8 mouse cellular contexts compared by ENCODE assay signal in the genomic region with DNA sequence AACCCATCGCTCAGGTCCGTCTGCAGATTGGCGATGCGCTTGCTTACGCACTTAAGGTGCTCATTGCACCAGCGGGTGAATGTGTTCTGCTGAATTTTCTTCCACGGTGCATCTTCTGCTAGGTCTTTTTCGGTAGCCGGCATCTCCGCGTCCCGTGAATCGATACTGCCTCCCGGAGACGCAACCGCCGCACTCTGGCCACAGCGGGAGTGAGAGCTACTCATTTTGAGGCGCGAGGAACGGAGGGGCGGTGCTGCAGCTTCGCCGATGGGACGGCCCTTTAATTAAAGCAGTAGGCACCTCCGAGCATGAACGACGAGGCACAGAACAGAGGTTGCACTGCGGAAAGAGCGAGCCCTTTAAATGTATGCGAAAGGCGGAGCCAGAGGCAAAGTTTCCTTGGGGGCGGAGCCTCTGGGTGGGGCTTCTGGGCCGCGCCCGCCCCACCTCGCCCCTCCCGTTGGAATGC. TPM values are rescaled to one million over a fixed set of nuclear protein-coding genes. Genes with fewer than 3 reads are reported as not detected.
DNase-seq lines count a peak whose midpoint lies in the region; ATAC-seq and TF ChIP-seq lines count a peak whose summit lies in the region.

No protein-coding gene starts in this region.

- WGBS in embryonic facial prominence, embryonic 15.5 days: 19% methylated on average over 38 of the region's 38 CpGs
- WGBS in heart, embryonic 10.5 days: 18% methylated on average over 37 of the region's 38 CpGs
- 16% methylated on average over 38 of the region's 38 CpGs for WGBS in kidney, embryonic 15.5 days
- 15% methylated on average over 38 of the region's 38 CpGs for WGBS in liver, embryonic 11.5 days

- peak overlapping the region; percentile 45 for H3ac ChIP-seq in myocyte (ENCODE audit: control insufficient read depth, insufficient read length)

- no peaks in the 10 kb centered on the region for H3K27me3 ChIP-seq in embryonic facial prominence, embryonic 15.5 days
- H3K27me3 ChIP-seq in heart, embryonic 10.5 days (ENCODE audit: insufficient read depth, poor library complexity, severe bottlenecking): no peaks in the 10 kb centered on the region
- H3K27me3 ChIP-seq in kidney, embryonic 15.5 days: no peaks in the 10 kb centered on the region
- no peaks in the 10 kb centered on the region for H3K27me3 ChIP-seq in liver, embryonic 11.5 days (replicated peaks; ENCODE audit: control insufficient read depth, insufficient read depth, low read length)
- H3K27me3 ChIP-seq in myocyte (ENCODE audit: control insufficient read depth, insufficient read depth, insufficient read length): no peaks in the 10 kb centered on the region

- H3K27ac ChIP-seq in bone marrow macrophage, adult 2 months (ENCODE audit: insufficient read depth, low read depth, low read length): peak overlapping the region; percentile 73
- peak overlapping the region; percentile 88 for H3K27ac ChIP-seq in embryonic facial prominence, embryonic 15.5 days (replicated peaks)
- peak overlapping the region; percentile 92 for H3K27ac ChIP-seq in heart, embryonic 10.5 days
- peak overlapping the region; percentile 90 for H3K27ac ChIP-seq in kidney, embryonic 15.5 days
- peak overlapping the region; percentile 78 for H3K27ac ChIP-seq in liver, embryonic 11.5 days (ENCODE audit: low read depth, low read length)

- H3K36me3 ChIP-seq in embryonic facial prominence, embryonic 15.5 days: peaks cover 18% of the 10 kb centered on the region
- peaks cover 27% of the 10 kb centered on the region for H3K36me3 ChIP-seq in heart, embryonic 10.5 days
- peaks cover 24% of the 10 kb centered on the region for H3K36me3 ChIP-seq in kidney, embryonic 15.5 days
- peaks cover 4% of the 10 kb centered on the region for H3K36me3 ChIP-seq in liver, embryonic 11.5 days (ENCODE audit: control insufficient read depth, insufficient read depth, low read length)
- peaks cover 15% of the 10 kb centered on the region for H3K36me3 ChIP-seq in myocyte (ENCODE audit: control insufficient read depth, insufficient read depth)

- H3K4me3 ChIP-seq in bone marrow macrophage, adult 2 months (ENCODE audit: insufficient read depth, low read length): peak overlapping the region; percentile 67
- peak overlapping the region; percentile 54 for H3K4me3 ChIP-seq in embryonic facial prominence, embryonic 15.5 days (replicated peaks)
- peak overlapping the region; percentile 70 for H3K4me3 ChIP-seq in heart, embryonic 10.5 days
- H3K4me3 ChIP-seq in kidney, embryonic 15.5 days (replicated peaks): peak overlapping the region; percentile 62
- peak overlapping the region; percentile 60 for H3K4me3 ChIP-seq in liver, embryonic 11.5 days (ENCODE audit: low read depth, low read length)
- H3K4me3 ChIP-seq in myocyte: peak overlapping the region; percentile 96

- H3K4me2 ChIP-seq in embryonic facial prominence, embryonic 15.5 days (replicated peaks): peak overlapping the region; percentile 51
- peak overlapping the region; percentile 59 for H3K4me2 ChIP-seq in kidney, embryonic 15.5 days
- peak overlapping the region; percentile 66 for H3K4me2 ChIP-seq in liver, embryonic 11.5 days
- peak overlapping the region; percentile 36 for H3K4me2 ChIP-seq in myocyte (ENCODE audit: low read depth)

- ATAC-seq in embryonic facial prominence, embryonic 15.5 days (ENCODE audit: insufficient number of reproducible peaks, low FRiP score, low TSS enrichment, low read depth): peak; percentile 89
- ATAC-seq in kidney, embryonic 15.5 days (replicated peaks; ENCODE audit: low FRiP score): peak; percentile 90
- ATAC-seq in liver, embryonic 11.5 days (replicated peaks; ENCODE audit: low FRiP score): peak; percentile 85

- TF ChIP-seq POLR2A in bone marrow macrophage, adult 2 months (IDR thresholded peaks at IDR 0.05; ENCODE audit: borderline replicate concordance, low read depth, low read length): peak; percentile 95
- peak; percentile 95 for TF ChIP-seq POLR2A in myocyte (IDR thresholded peaks at IDR 0.05; ENCODE audit: insufficient read length, low read depth)

- H3K4me1 ChIP-seq in bone marrow macrophage, adult 2 months (ENCODE audit: control insufficient read depth, insufficient read depth, low read length): peaks cover 32% of the 10 kb centered on the region
- peaks cover 9% of the 10 kb centered on the region; the same call in 1 of the 2 replicates for H3K4me1 ChIP-seq in embryonic facial prominence, embryonic 15.5 days
- H3K4me1 ChIP-seq in heart, embryonic 10.5 days: no peaks in the 10 kb centered on the region
- H3K4me1 ChIP-seq in kidney, embryonic 15.5 days: 0 out of 2 replicates have a peak, but pooled peaks cover 14% of the 10 kb centered on the region
- H3K4me1 ChIP-seq in liver, embryonic 11.5 days (replicated peaks; ENCODE audit: control insufficient read depth, insufficient read depth, low read length): peaks cover 5% of the 10 kb centered on the region; the same call in 1 of the 2 replicates

- H3K79me2 ChIP-seq in myocyte (ENCODE audit: control insufficient read depth, insufficient read depth): peaks cover 56% of the 10 kb centered on the region

- H3K9me3 ChIP-seq in embryonic facial prominence, embryonic 15.5 days (replicated peaks): no peaks in the 10 kb centered on the region
- no peaks in the 10 kb centered on the region for H3K9me3 ChIP-seq in heart, embryonic 10.5 days
- H3K9me3 ChIP-seq in kidney, embryonic 15.5 days (replicated peaks): no peaks in the 10 kb centered on the region
- no peaks in the 10 kb centered on the region for H3K9me3 ChIP-seq in liver, embryonic 11.5 days (ENCODE audit: control insufficient read depth, low read length)

- H3K9ac ChIP-seq in embryonic facial prominence, embryonic 15.5 days: peak overlapping the region; percentile 58
- peak overlapping the region; percentile 64 for H3K9ac ChIP-seq in kidney, embryonic 15.5 days
- peak overlapping the region; percentile 69 for H3K9ac ChIP-seq in liver, embryonic 11.5 days (ENCODE audit: low read depth, low read length)

- TF ChIP-seq CTCF in bone marrow macrophage, adult 2 months (IDR thresholded peaks at IDR 0.05; ENCODE audit: low read depth, low read length): no peak

- peak; percentile 79 to 81 for DNase-seq in B cell, adult 2 months
- DNase-seq in heart, embryonic 10.5 days (ENCODE audit: low spot score): peak; percentile 96
- peak; percentile 67 for DNase-seq in liver, embryonic 11.5 days (ENCODE audit: low spot score)
- DNase-seq in spleen, postnatal 4 days (ENCODE audit: low spot score in 2 of 2): peak; percentile 80 to 84

TF ChIP-seq in myocyte, 11 proteins besides CTCF, POLR2A, EP300 and RAD21 (continues in another document):
- TF ChIP-seq MYOD1 (IDR thresholded peaks at IDR 0.05; ENCODE audit: control insufficient read depth in 1 of 3, insufficient read length in 2 of 3, low read depth in 2 of 3) (no peak), SRF (IDR thresholded peaks at IDR 0.05; ENCODE audit: control insufficient read depth, insufficient read length, low read depth) (peak; percentile 22), USF1 (IDR thresholded peaks at IDR 0.05; ENCODE audit: low read depth) (no peak)

RNA-seq across cellular contexts. Expression of gene Flna, which starts 3.4 kb away (rescaled TPM):
- polyA plus RNA-seq in bone marrow macrophage, adult 2 months (2012; ENCODE audit: insufficient read depth, insufficient read length, missing spikeins): 326 and 442 TPM in 2 replicates
- 226 and 234 TPM in 2 replicates for polyA plus RNA-seq in embryonic facial prominence, embryonic 15.5 days (2015; fragmentation: Nextera tagmentation; extraction: Ambion mirVana)
- polyA plus RNA-seq in heart, embryonic 10.5 days (2016; fragmentation: Nextera tagmentation; extraction: Ambion mirVana): 199 and 236 TPM in 2 replicates
- 243 and 308 TPM in 2 replicates for polyA plus RNA-seq in kidney, embryonic 15.5 days (2015; fragmentation: Nextera tagmentation; extraction: Ambion mirVana)
- polyA plus RNA-seq in liver, embryonic 11.5 days (2014; fragmentation: Nextera tagmentation; extraction: Ambion mirVana): 172 and 175 TPM in 2 replicates
- polyA plus RNA-seq in myocyte (2012; fragmentation: generic; extraction: Trizol): 545 TPM

RNA-seq across cellular contexts. Expression of gene Emd, which starts 8.2 kb away (rescaled TPM):
- 61.4 and 66.9 TPM in 2 replicates for polyA plus RNA-seq in bone marrow macrophage, adult 2 months (2012; ENCODE audit: insufficient read depth, insufficient read length, missing spikeins)
- polyA plus RNA-seq in embryonic facial prominence, embryonic 15.5 days (2015; fragmentation: Nextera tagmentation; extraction: Ambion mirVana): 26.5 and 28.8 TPM in 2 replicates
- polyA plus RNA-seq in heart, embryonic 10.5 days (2016; fragmentation: Nextera tagmentation; extraction: Ambion mirVana): 17.9 and 22.7 TPM in 2 replicates
- 27.9 and 30.9 TPM in 2 replicates for polyA plus RNA-seq in kidney, embryonic 15.5 days (2015; fragmentation: Nextera tagmentation; extraction: Ambion mirVana)
- 20.7 and 23.2 TPM in 2 replicates for polyA plus RNA-seq in liver, embryonic 11.5 days (2014; fragmentation: Nextera tagmentation; extraction: Ambion mirVana)
- 67.1 TPM for polyA plus RNA-seq in myocyte (2012; fragmentation: generic; extraction: Trizol)

RNA-seq across cellular contexts. Expression of gene Rpl10, which starts 24.4 kb away (rescaled TPM):
- 136 and 172 TPM in 2 replicates for polyA plus RNA-seq in bone marrow macrophage, adult 2 months (2012; ENCODE audit: insufficient read depth, insufficient read length, missing spikeins)
- 678 and 798 TPM in 2 replicates for polyA plus RNA-seq in embryonic facial prominence, embryonic 15.5 days (2015; fragmentation: Nextera tagmentation; extraction: Ambion mirVana)
- polyA plus RNA-seq in heart, embryonic 10.5 days (2016; fragmentation: Nextera tagmentation; extraction: Ambion mirVana): 496 and 543 TPM in 2 replicates
- 796 and 801 TPM in 2 replicates for polyA plus RNA-seq in kidney, embryonic 15.5 days (2015; fragmentation: Nextera tagmentation; extraction: Ambion mirVana)
- 887 and 939 TPM in 2 replicates for polyA plus RNA-seq in liver, embryonic 11.5 days (2014; fragmentation: Nextera tagmentation; extraction: Ambion mirVana)
- 2,470 TPM for polyA plus RNA-seq in myocyte (2012; fragmentation: generic; extraction: Trizol)

RNA-seq across cellular contexts. Expression of gene Taz, which starts 35.5 kb away (rescaled TPM):
- 74.6 and 79.4 TPM in 2 replicates for polyA plus RNA-seq in bone marrow macrophage, adult 2 months (2012; ENCODE audit: insufficient read depth, insufficient read length, missing spikeins)
- polyA plus RNA-seq in embryonic facial prominence, embryonic 15.5 days (2015; fragmentation: Nextera tagmentation; extraction: Ambion mirVana): 98.0 and 103 TPM in 2 replicates
- polyA plus RNA-seq in heart, embryonic 10.5 days (2016; fragmentation: Nextera tagmentation; extraction: Ambion mirVana): 66.9 and 73.1 TPM in 2 replicates
- polyA plus RNA-seq in kidney, embryonic 15.5 days (2015; fragmentation: Nextera tagmentation; extraction: Ambion mirVana): 88.2 and 91.1 TPM in 2 replicates
- polyA plus RNA-seq in liver, embryonic 11.5 days (2014; fragmentation: Nextera tagmentation; extraction: Ambion mirVana): 48.5 and 49.8 TPM in 2 replicates
- 28.2 TPM for polyA plus RNA-seq in myocyte (2012; fragmentation: generic; extraction: Trizol)

RNA-seq across cellular contexts. Expression of gene Dnase1l1, which starts 35.9 kb away (rescaled TPM):
- 274 and 292 TPM in 2 replicates for polyA plus RNA-seq in bone marrow macrophage, adult 2 months (2012; ENCODE audit: insufficient read depth, insufficient read length, missing spikeins)
- 16.8 and 20.1 TPM in 2 replicates for polyA plus RNA-seq in embryonic facial prominence, embryonic 15.5 days (2015; fragmentation: Nextera tagmentation; extraction: Ambion mirVana)
- polyA plus RNA-seq in heart, embryonic 10.5 days (2016; fragmentation: Nextera tagmentation; extraction: Ambion mirVana): 11.1 and 11.2 TPM in 2 replicates
- polyA plus RNA-seq in kidney, embryonic 15.5 days (2015; fragmentation: Nextera tagmentation; extraction: Ambion mirVana): 12.8 and 13.0 TPM in 2 replicates
- 12.1 and 15.3 TPM in 2 replicates for polyA plus RNA-seq in liver, embryonic 11.5 days (2014; fragmentation: Nextera tagmentation; extraction: Ambion mirVana)
- polyA plus RNA-seq in myocyte (2012; fragmentation: generic; extraction: Trizol): 17.0 TPM

Comparison
In these comparisons a context has a peak if more than half of its experiments do, and no peak if none do; other contexts are left out.
1. Peak in every context shown above with its lines: DNase-seq, ATAC-seq, H3K4me3 ChIP-seq and H3K27ac ChIP-seq.